In the genomic region with DNA sequence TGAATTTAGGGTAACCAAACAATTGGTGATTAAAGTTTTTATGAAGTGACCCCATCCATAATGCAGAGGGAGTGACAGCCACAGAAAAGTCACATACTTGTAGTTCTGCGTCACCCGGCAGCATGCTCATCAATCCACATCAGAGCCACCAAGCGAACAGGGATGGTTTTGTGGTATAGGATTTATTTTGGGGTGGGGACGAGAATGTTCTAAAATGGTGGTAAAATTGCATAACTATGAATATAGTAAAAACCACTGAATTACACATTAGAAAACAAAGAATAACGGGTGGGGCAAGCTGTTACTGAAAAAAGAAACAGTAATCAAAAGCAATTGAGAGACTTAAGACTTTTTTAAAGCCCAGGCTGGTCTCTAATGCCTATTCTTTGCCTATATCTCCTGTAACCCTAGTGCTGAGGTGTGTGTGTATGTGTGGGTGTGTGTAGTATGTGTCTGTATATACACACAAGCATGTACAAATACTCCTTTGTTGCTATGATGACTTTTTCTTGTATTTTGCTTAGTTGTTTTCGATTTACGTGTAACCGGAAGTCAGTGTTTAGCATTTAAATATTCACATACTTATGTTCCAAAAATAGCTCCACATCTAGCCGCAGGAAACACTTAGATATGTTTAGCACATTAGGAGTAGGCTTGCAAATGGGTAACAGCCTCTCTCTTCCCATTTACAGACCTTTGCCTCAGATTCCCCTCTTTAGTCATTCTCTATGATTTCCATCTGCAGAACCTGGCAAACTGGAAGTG, we compare ENCODE assay signal across 24 mouse cellular contexts. TPM values are rescaled to one million over a fixed set of nuclear protein-coding genes. Genes with fewer than 3 reads are reported as not detected.
A peak's percentile ranks its signal among the peaks of the same experiment; 100 is the strongest.
DNase-seq lines count a peak whose midpoint lies in the region; ATAC-seq lines count a peak whose summit lies in the region.
"Had no signal": no experiment of that assay in that cellular context is flagged by ENCODE, and none has a peak within 500 bp of the region (broad histone marks: within the 10 kb centered on the region; RNA-seq: fewer than 3 reads in every experiment).

No protein-coding gene starts in this region.

- no peaks in the 10 kb centered on the region for H3K9me3 ChIP-seq in embryonic facial prominence, embryonic 13.5 days
- no peaks in the 10 kb centered on the region for H3K9me3 ChIP-seq in embryonic facial prominence, embryonic 10.5 days
- H3K9me3 ChIP-seq: embryonic facial prominence, embryonic 12.5 days; forebrain, embryonic 13.5 days; heart, embryonic 10.5 days had no signal

- intact Hi-C loops in heart, postnatal 10 days (cut with DNase I) = no loop called here

- 72% methylated on average over 9 of the region's 9 CpGs for WGBS in embryonic facial prominence, embryonic 13.5 days
- 90% methylated on average over 9 of the region's 9 CpGs for WGBS in embryonic facial prominence, embryonic 10.5 days

- H3K36me3 ChIP-seq in embryonic facial prominence, embryonic 13.5 days = no peaks in the 10 kb centered on the region
- H3K36me3 ChIP-seq in embryonic facial prominence, embryonic 10.5 days (replicated peaks) = no peaks in the 10 kb centered on the region
- H3K36me3 ChIP-seq: embryonic facial prominence, embryonic 12.5 days; heart, embryonic 10.5 days; heart, embryonic 15.5 days; hindbrain, embryonic 10.5 days had no signal

- H3K27me3 ChIP-seq in embryonic facial prominence, embryonic 13.5 days = no peaks in the 10 kb centered on the region
- H3K27me3 ChIP-seq in embryonic facial prominence, embryonic 10.5 days (replicated peaks; ENCODE audit: low read depth, poor library complexity, severe bottlenecking) = no peaks in the 10 kb centered on the region
- H3K27me3 ChIP-seq: embryonic facial prominence, embryonic 12.5 days; forebrain, embryonic 13.5 days; heart, embryonic 15.5 days had no signal

- no peak overlapping the region for H3K4me2 ChIP-seq in embryonic facial prominence, embryonic 13.5 days
- H3K4me2 ChIP-seq: embryonic facial prominence, embryonic 12.5 days; forebrain, embryonic 13.5 days; heart, embryonic 15.5 days; hindbrain, embryonic 14.5 days had no signal

- H3K9ac ChIP-seq in embryonic facial prominence, embryonic 13.5 days = no peak overlapping the region
- H3K9ac ChIP-seq: embryonic facial prominence, embryonic 12.5 days; forebrain, embryonic 13.5 days; heart, embryonic 15.5 days; hindbrain, embryonic 14.5 days had no signal

- no peak for DNase-seq in embryonic facial prominence, embryonic 10.5 days (ENCODE audit: low spot score)
- peak; percentile 11 for DNase-seq in T-cell, adult 2 months (ENCODE audit: low spot score)
- no peak for DNase-seq in layer of hippocampus, postnatal 36 days
- no peak for DNase-seq in heart, postnatal 10 days
- no peak for DNase-seq in spleen, postnatal 4 days (ENCODE audit: low spot score in 2 of 2)
- DNase-seq in kidney, postnatal 14 days = no peak
- DNase-seq: adrenal gland, postnatal 10 days; cerebellum, adult 11 months; cerebellum, adult 8-10 months; cerebellum, postnatal 14 days; embryo, embryonic 11 days; gastrocnemius, adult 2 months; gastrocnemius, postnatal 25 days; heart, adult 18-20 months had no signal

- peaks cover 4% of the 10 kb centered on the region; the same call in 1 of the 2 replicates for H3K4me1 ChIP-seq in embryonic facial prominence, embryonic 13.5 days
- no peaks in the 10 kb centered on the region for H3K4me1 ChIP-seq in embryonic facial prominence, embryonic 10.5 days
- H3K4me1 ChIP-seq: embryonic facial prominence, embryonic 12.5 days; forebrain, embryonic 13.5 days; hindbrain, embryonic 10.5 days had no signal

- H3K4me3 ChIP-seq in embryonic facial prominence, embryonic 13.5 days = no peak overlapping the region
- no peak overlapping the region for H3K4me3 ChIP-seq in embryonic facial prominence, embryonic 10.5 days
- H3K4me3 ChIP-seq: embryonic facial prominence, embryonic 12.5 days; forebrain, embryonic 13.5 days; gastrocnemius, adult 2 months; heart, embryonic 10.5 days; heart, embryonic 15.5 days; hindbrain, embryonic 10.5 days had no signal

- H3K27ac ChIP-seq in embryonic facial prominence, embryonic 13.5 days = peak overlapping the region; percentile 33; the same call in 1 of the 2 replicates
- H3K27ac ChIP-seq in embryonic facial prominence, embryonic 10.5 days (replicated peaks) = no peak overlapping the region
- H3K27ac ChIP-seq: embryonic facial prominence, embryonic 12.5 days; forebrain, embryonic 13.5 days; gastrocnemius, adult 2 months; heart, embryonic 10.5 days; heart, embryonic 15.5 days; hindbrain, embryonic 10.5 days; hindbrain, embryonic 14.5 days had no signal

- no peak for ATAC-seq in embryonic facial prominence, embryonic 13.5 days (ENCODE audit: insufficient number of reproducible peaks, insufficient read depth, low FRiP score, low TSS enrichment, low read depth)
- peak; percentile 86 for ATAC-seq in inflammation-experienced regulatory T-cells, adult 6 months
- ATAC-seq: forebrain, embryonic 13.5 days; intestine, postnatal 0 days; Patski had no signal

RNA-seq across cellular contexts. Expression of a gene that starts 57.4 kb away (rescaled TPM):
- 11.0 and 13.3 TPM in 2 replicates for polyA plus RNA-seq in embryonic facial prominence, embryonic 13.5 days (2015; fragmentation: Nextera tagmentation; extraction: Ambion mirVana)
- polyA plus RNA-seq in embryonic facial prominence, embryonic 10.5 days (2016; fragmentation: Nextera tagmentation; extraction: Ambion mirVana) = 6.7 and 6.9 TPM in 2 replicates
- polyA plus RNA-seq in inflammation-experienced regulatory T-cells, adult 6 months (2017; shearing (Covaris generic)) = 10 to 100 TPM; 21.2 to 26.9 (median 23.4) TPM
- total RNA-seq in layer of hippocampus, postnatal 36 days (2021) = 10 to 100 TPM; 27.2 to 31.4 TPM
- total RNA-seq in heart, postnatal 10 days (2021) = 10 to 100 TPM; 16.9 to 17.6 TPM
